Mouse (Mus musculus): ENCODE results near the gene Oxa1l. TPM values are rescaled to one million over a fixed set of nuclear protein-coding genes. Genes with fewer than 3 reads are reported as not detected.

The Oxa1l gene
- polyA plus RNA-seq, 1 experiment from 2014 or later, result 41.7 TPM

DNA sequence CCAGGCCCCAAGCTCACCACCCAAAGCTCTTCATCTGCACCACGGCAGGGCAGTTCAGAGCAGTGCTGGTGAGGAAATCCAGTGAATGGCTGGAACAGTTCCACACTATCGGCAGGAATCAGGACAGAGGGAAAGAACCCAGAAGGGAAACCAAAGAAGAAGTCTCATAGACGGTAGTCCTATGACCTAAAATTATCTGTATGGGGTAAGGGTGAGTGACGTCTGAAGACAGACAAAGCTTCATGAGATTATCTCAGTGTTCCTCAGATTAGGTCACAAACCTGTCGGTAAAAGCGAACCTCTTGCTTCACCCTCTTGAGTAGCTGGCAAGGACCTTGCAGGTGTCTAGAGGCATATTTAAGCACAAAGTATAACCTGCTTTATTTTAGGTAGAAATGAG, 16.5 kb downstream of the Oxa1l start:
- WGBS, result 83% methylated on average over 6 of the region's 6 CpGs
- Histone ChIP-seq H3K4me1 (replicated peaks) (peaks cover 16% of the 10 kb centered on the region), H3K36me3 (no peaks in the 10 kb centered on the region), H3K4me2 (replicated peaks) (no peak overlapping the region), H3K9ac (no peak overlapping the region), H3K27ac (no peak overlapping the region), H3K27me3 (replicated peaks) (no peaks in the 10 kb centered on the region), H3K9me3 (no peaks in the 10 kb centered on the region), H3K4me3 (replicated peaks) (no peak overlapping the region)
- no peak for ATAC-seq

DNA sequence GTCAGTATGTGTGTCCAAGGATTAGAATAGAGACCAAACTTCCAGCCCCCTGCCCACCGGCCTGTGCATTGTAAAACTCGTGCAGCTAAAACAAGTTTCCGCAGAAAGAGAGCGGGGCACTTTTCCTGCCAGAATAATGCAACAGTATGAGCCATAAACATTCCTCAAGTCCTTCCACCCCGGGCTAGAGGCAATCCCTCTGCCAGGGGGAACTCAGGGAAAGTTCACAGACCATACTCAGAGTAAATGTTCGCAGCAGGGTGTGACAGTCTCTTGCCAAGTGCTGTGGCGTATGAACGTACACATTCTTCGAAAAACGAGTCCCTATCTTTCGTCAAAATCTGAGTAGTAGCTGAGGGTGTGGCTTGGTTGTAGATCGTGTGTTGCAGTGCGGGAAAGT, 18.9 kb downstream of the Oxa1l start:
- H3K9ac ChIP-seq, result no peak overlapping the region
- H3K4me1 ChIP-seq (replicated peaks), result peaks cover 29% of the 10 kb centered on the region
- no peak overlapping the region for H3K4me2 ChIP-seq (replicated peaks)
- no peaks in the 10 kb centered on the region for H3K36me3 ChIP-seq
- H3K27me3 ChIP-seq (replicated peaks), result no peaks in the 10 kb centered on the region
- 0 out of 2 replicates have a peak, but pooled peaks have one; percentile 18 for ATAC-seq
- no peak overlapping the region for H3K4me3 ChIP-seq (replicated peaks)
- no peak overlapping the region for H3K27ac ChIP-seq
- 36% methylated on average over 13 of the region's 13 CpGs for WGBS
- no peaks in the 10 kb centered on the region for H3K9me3 ChIP-seq

- peaks cover 29% of the 10 kb centered on the region for H3K4me1 ChIP-seq (replicated peaks)
- H3K9ac ChIP-seq, result no peak overlapping the region
- no peak overlapping the region for H3K27ac ChIP-seq
- no peaks in the 10 kb centered on the region for H3K36me3 ChIP-seq
- ATAC-seq, result no peak
- no peak overlapping the region for H3K4me3 ChIP-seq (replicated peaks)
- no peaks in the 10 kb centered on the region for H3K9me3 ChIP-seq
- H3K27me3 ChIP-seq (replicated peaks), result no peaks in the 10 kb centered on the region
- 72% methylated on average over 4 of the region's 4 CpGs for WGBS
- H3K4me2 ChIP-seq (replicated peaks), result no peak overlapping the region
These were observed 20.0 kb downstream of the Oxa1l start for GRCm38 (mm10) chr14:54380616-54381015.

- H3K9me3 ChIP-seq, result no peaks in the 10 kb centered on the region
- no peaks in the 10 kb centered on the region for H3K36me3 ChIP-seq
- H3K27me3 ChIP-seq (replicated peaks), result no peaks in the 10 kb centered on the region
- WGBS, result 54% methylated on average over 10 of the region's 10 CpGs
- ATAC-seq, result peak; percentile 46
- H3K27ac ChIP-seq, result peak overlapping the region; percentile 61
- peaks cover 29% of the 10 kb centered on the region for H3K4me1 ChIP-seq (replicated peaks)
- no peak overlapping the region for H3K4me3 ChIP-seq (replicated peaks)
- peak overlapping the region; percentile 22 for H3K4me2 ChIP-seq (replicated peaks)
- no peak overlapping the region for H3K9ac ChIP-seq
These were observed 21.2 kb downstream of the Oxa1l start for GRCm38 (mm10) chr14:54381816-54382215.

DNA sequence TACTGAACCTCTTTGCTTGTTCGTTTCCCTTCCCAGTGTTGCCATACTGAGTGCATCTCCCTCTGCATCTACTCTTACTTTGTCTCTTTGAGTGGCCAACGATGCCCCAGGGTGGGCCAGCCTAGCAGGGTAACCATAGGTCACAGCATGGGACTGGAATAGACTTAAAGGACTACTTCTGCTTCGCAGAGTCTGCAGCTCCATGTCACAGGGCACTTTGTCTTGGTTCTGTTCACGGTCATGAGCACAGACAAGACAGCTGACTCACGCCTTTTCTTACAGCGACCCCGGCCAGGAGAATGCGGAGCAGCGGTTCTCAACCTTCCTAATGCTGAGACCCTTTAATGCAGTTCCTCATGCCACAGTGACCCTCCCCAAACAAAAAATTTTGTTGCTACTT, 22.0 kb downstream of the Oxa1l start:
- WGBS, result 80% methylated on average over 9 of the region's 9 CpGs
- no peaks in the 10 kb centered on the region for H3K9me3 ChIP-seq
- H3K36me3 ChIP-seq, result no peaks in the 10 kb centered on the region
- H3K9ac ChIP-seq, result no peak overlapping the region
- no peak overlapping the region; the same call in 1 of the 2 replicates for H3K27ac ChIP-seq
- H3K4me3 ChIP-seq (replicated peaks), result no peak overlapping the region
- peaks cover 29% of the 10 kb centered on the region for H3K4me1 ChIP-seq (replicated peaks)
- H3K4me2 ChIP-seq (replicated peaks), result no peak overlapping the region
- no peaks in the 10 kb centered on the region for H3K27me3 ChIP-seq (replicated peaks)
- ATAC-seq, result no peak

DNA sequence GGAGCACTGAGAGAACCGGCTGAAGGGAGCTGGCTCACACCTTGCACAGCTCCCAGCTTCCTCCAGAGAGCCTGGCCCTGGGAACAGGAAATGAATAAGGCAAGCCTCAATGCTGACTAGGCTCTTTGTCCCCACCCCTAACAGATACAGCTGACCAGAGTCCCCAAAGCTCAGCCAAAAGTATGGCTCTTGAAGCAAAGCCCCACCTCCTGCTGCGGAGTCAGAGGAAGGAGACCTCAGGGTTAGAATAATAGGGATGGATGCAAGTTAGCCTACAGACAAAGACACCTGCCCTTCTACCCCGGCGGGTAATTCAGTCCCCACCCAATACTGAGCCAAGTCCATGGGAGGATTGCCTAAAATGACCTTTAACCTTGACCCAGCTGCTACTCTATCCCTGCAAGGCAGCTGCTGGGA, 22.7 kb downstream of the Oxa1l start:
- Histone ChIP-seq H3K4me2 (replicated peaks) (no peak overlapping the region; the same call in none of the 2 replicates), H3K9ac (no peak overlapping the region), H3K9me3 (no peaks in the 10 kb centered on the region), H3K27ac (peak overlapping the region; percentile 79; the same call in 1 of the 2 replicates), H3K4me1 (replicated peaks) (peaks cover 29% of the 10 kb centered on the region), H3K36me3 (no peaks in the 10 kb centered on the region), H3K27me3 (replicated peaks) (no peaks in the 10 kb centered on the region), H3K4me3 (replicated peaks) (no peak overlapping the region)
- WGBS, result 56% methylated on average over 4 of the region's 4 CpGs
- peak; percentile 79 for ATAC-seq

- no peaks in the 10 kb centered on the region for H3K9me3 ChIP-seq
- H3K9ac ChIP-seq, result no peak overlapping the region
- H3K27me3 ChIP-seq (replicated peaks), result no peaks in the 10 kb centered on the region
- H3K4me2 ChIP-seq (replicated peaks), result no peak overlapping the region
- no peak overlapping the region for H3K4me3 ChIP-seq (replicated peaks)
- ATAC-seq, result no peak
- 80% methylated on average over 8 of the region's 8 CpGs for WGBS
- H3K27ac ChIP-seq, result no peak overlapping the region
- H3K4me1 ChIP-seq (replicated peaks), result peaks cover 29% of the 10 kb centered on the region
- no peaks in the 10 kb centered on the region for H3K36me3 ChIP-seq
These were observed 23.8 kb downstream of the Oxa1l start for GRCm38 (mm10) chr14:54384396-54384795.

DNA sequence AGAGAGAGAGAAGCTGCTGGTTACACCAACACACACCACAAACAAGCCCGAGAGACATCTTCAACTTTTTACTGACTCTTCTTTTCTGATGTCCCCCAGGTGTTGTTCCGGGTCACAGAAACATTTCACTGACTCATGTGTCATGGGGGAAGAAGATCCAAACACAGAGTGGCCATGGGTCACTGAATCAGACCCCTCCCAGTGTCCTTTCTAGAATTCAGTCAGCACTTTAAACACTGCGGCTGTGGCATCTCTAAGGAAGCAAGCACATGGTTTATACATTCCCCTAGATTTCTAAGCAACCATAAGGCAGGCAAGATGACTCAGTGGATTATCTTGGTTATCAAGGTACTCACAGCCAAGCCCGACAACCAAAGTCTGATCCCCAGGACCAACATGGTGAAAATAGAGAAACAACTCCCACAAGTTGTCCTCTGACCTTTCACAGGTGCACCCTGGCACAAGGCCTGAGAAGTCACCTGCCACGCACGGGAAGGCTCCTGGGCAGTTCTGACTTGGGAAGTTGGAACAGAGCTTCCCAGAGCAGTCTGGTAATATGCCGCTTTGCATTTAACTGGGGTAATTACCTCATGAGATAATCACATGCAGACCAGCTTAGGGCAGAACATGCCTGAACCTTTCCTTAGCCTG, 25.5 kb downstream of the Oxa1l start:
- ATAC-seq, result 0 out of 2 replicates have a peak, but pooled peaks have one; percentile 5
- H3K4me2 ChIP-seq (replicated peaks), result no peak overlapping the region
- H3K4me3 ChIP-seq (replicated peaks), result no peak overlapping the region
- whole genome bisulfite sequencing, result 75% methylated on average over 7 of the region's 7 CpGs
- H3K36me3 ChIP-seq, result no peaks in the 10 kb centered on the region
- no peaks in the 10 kb centered on the region for H3K9me3 ChIP-seq
- no peak overlapping the region for H3K9ac ChIP-seq
- peaks cover 19% of the 10 kb centered on the region for H3K4me1 ChIP-seq (replicated peaks)
- no peaks in the 10 kb centered on the region for H3K27me3 ChIP-seq (replicated peaks)
- no peak overlapping the region for H3K27ac ChIP-seq

GRCm38 (mm10) chr14:54387546-54387945, 26.9 kb downstream of the Oxa1l start:
- no peak overlapping the region for H3K9ac ChIP-seq
- no peak overlapping the region for H3K4me3 ChIP-seq (replicated peaks)
- no peaks in the 10 kb centered on the region for H3K9me3 ChIP-seq
- H3K27me3 ChIP-seq (replicated peaks), result no peaks in the 10 kb centered on the region
- peaks cover 10% of the 10 kb centered on the region for H3K4me1 ChIP-seq (replicated peaks)
- WGBS, result 67% methylated on average over 6 of the region's 6 CpGs
- no peak overlapping the region for H3K4me2 ChIP-seq (replicated peaks)
- no peak for ATAC-seq
- no peaks in the 10 kb centered on the region for H3K36me3 ChIP-seq
- H3K27ac ChIP-seq, result no peak overlapping the region

GRCm38 (mm10) chr14:54390843-54391242, 30.2 kb downstream of the Oxa1l start:
- H3K36me3 ChIP-seq, result 0 out of 2 replicates have a peak, but pooled peaks cover 3% of the 10 kb centered on the region
- ATAC-seq, result no peak
- no peak overlapping the region for H3K27ac ChIP-seq
- no peaks in the 10 kb centered on the region for H3K27me3 ChIP-seq (replicated peaks)
- no peak overlapping the region for H3K4me3 ChIP-seq (replicated peaks)
- 39% methylated on average over 6 of the region's 6 CpGs for WGBS
- no peak overlapping the region for H3K9ac ChIP-seq
- H3K9me3 ChIP-seq, result no peaks in the 10 kb centered on the region
- no peak overlapping the region for H3K4me2 ChIP-seq (replicated peaks)
- no peaks in the 10 kb centered on the region; the same call in 1 of the 2 replicates for H3K4me1 ChIP-seq (replicated peaks)

DNA sequence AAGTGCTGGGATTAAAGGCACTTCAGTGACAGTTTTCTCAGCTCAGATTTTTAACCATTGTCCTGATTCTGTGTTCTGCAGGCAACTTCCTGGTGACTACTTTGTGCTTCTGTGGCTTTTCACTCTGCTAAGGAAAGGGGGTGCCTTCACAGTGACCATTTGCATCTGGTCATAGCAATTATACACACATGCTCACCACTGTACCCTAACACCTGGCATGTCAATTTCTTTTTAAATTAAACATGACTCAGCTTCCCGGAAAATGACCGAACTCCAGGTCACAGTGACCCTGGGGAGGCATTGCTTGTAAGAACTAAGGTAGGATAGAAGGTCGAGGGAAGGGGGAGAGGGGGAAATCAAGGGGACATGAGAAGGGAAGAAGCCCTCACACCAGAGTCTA, 33.2 kb downstream of the Oxa1l start:
- Histone ChIP-seq H3K36me3 (0 out of 2 replicates have a peak, but pooled peaks cover 3% of the 10 kb centered on the region), H3K4me2 (replicated peaks) (no peak overlapping the region), H3K9ac (no peak overlapping the region), H3K4me3 (replicated peaks) (no peak overlapping the region), H3K9me3 (no peaks in the 10 kb centered on the region), H3K27ac (no peak overlapping the region), H3K4me1 (replicated peaks) (no peaks in the 10 kb centered on the region), H3K27me3 (replicated peaks) (no peaks in the 10 kb centered on the region)
- no peak for ATAC-seq
- WGBS, result 84% methylated on average over 3 of the region's 3 CpGs

GRCm38 (mm10) chr14:54394309-54394708, 33.7 kb downstream of the Oxa1l start:
- no peak overlapping the region for H3K27ac ChIP-seq
- no peak overlapping the region for H3K4me2 ChIP-seq (replicated peaks)
- no peaks in the 10 kb centered on the region for H3K9me3 ChIP-seq
- no peak overlapping the region for H3K9ac ChIP-seq
- no peaks in the 10 kb centered on the region for H3K27me3 ChIP-seq (replicated peaks)
- 0 out of 2 replicates have a peak, but pooled peaks cover 3% of the 10 kb centered on the region for H3K36me3 ChIP-seq
- H3K4me1 ChIP-seq (replicated peaks), result no peaks in the 10 kb centered on the region; the same call in 1 of the 2 replicates
- H3K4me3 ChIP-seq (replicated peaks), result no peak overlapping the region
- ATAC-seq, result no peak

GRCm38 (mm10) chr14:54396685-54397084, 36.1 kb downstream of the Oxa1l start:
- WGBS, result 63% methylated on average over 7 of the region's 7 CpGs

More at GRCm38 (mm10) chr14:54396685-54397084, 36.1 kb downstream of the Oxa1l start:
- Histone ChIP-seq H3K27me3 (replicated peaks) (no peaks in the 10 kb centered on the region), H3K4me1 (replicated peaks) (no peaks in the 10 kb centered on the region; the same call in 1 of the 2 replicates), H3K27ac (no peak overlapping the region), H3K36me3 (0 out of 2 replicates have a peak, but pooled peaks cover 3% of the 10 kb centered on the region), H3K9ac (no peak overlapping the region), H3K4me3 (replicated peaks) (no peak overlapping the region), H3K9me3 (no peaks in the 10 kb centered on the region), H3K4me2 (replicated peaks) (no peak overlapping the region)
- ATAC-seq, result no peak
